Mouse (Mus musculus): ENCODE results near the gene Twf2.

- TF ChIP-seq CTCF (IDR thresholded peaks at IDR 0.05) (no peak), EP300 (IDR thresholded peaks at IDR 0.05; ENCODE audit: insufficient read depth, low read depth, low read length) (no peak), POLR2A (IDR thresholded peaks at IDR 0.05; ENCODE audit: insufficient read depth, low read depth, low read length) (peak; percentile 96)
These were observed 3.6 kb downstream of the Twf2 start for GRCm38 (mm10) chr9:106206515-106206914.
